Mouse (Mus musculus): Measurements from ENCODE around the gene Mbd3. TPM values are rescaled to one million over a fixed set of nuclear protein-coding genes. Genes with fewer than 3 reads are reported as not detected.

Mbd3 gene
- polyA plus RNA-seq, 1 experiment from 2014 or later = 51.0 TPM

DNA sequence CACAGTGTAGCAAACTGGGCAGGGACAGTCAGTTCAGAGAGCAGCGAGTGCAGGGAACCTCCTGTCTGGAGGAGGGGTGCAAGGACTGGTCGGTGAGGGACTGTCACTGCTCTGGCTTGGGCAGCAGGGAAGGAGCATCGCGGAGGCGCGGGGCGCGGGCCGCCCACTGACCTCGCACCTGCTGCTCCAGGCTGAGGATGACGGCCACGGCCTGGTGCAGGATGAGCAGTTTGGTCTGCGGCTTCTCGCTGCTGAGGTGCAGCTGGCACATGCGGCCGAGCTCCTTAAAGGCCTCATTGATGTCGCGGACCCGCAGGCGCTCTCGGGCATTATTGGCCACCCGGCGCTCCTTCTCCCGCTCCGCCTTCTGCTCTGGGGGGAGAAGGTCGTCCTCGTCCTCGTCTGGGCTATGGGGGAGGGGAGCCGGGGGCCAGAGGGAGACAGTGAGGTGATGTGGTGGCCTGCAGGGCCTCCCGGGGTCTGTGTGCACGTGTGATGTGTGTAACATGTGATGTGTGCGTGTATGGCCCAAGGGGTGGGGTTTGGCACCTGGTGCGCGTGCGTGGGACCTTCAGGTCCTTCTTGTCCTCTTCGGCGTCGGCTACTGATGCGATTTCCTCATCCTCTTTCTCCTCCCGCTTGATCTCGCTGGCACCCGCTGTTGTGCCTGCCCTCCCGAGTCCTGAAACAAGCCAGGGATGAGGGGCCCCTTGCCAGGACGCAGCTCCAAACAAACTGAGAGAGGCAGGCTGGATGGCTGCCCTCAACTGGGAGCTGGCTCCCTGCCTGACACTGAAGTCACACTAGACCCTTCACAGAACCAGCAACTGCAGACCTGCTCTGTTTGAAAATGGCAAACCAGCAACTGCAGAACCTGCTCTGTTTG lies 13.5 kb upstream of the Mbd3 start:
- Histone ChIP-seq H3K4me3 (ENCODE audit: low read depth, low read length) (no peak overlapping the region), H3K27ac (ENCODE audit: low read depth, low read length) (peak overlapping the region; percentile 21; the same call in 1 of the 2 replicates), H3K4me2 (replicated peaks; ENCODE audit: low read depth) (no peak overlapping the region), H3K27me3 (replicated peaks; ENCODE audit: control insufficient read depth, insufficient read depth, low read length) (no peaks in the 10 kb centered on the region), H3K36me3 (ENCODE audit: control insufficient read depth, insufficient read depth) (peaks cover 88% of the 10 kb centered on the region), H3K9me3 (ENCODE audit: control insufficient read depth) (no peaks in the 10 kb centered on the region), H3K4me1 (replicated peaks; ENCODE audit: control insufficient read depth, insufficient read depth, low read length) (no peaks in the 10 kb centered on the region; the same call in 1 of the 2 replicates), H3K9ac (ENCODE audit: low read depth, low read length) (no peak overlapping the region)
- WGBS = 75% methylated on average over 44 of the region's 44 CpGs
- ATAC-seq = no peak
- no peak for TF ChIP-seq CTCF (IDR thresholded peaks at IDR 0.05; ENCODE audit: low read depth)

GRCm38 (mm10) chr10:80407924-80408323 lies 8.6 kb upstream of the Mbd3 start:
- H3K27ac ChIP-seq (ENCODE audit: low read depth, low read length) = no peak overlapping the region
- no peaks in the 10 kb centered on the region for H3K9me3 ChIP-seq (ENCODE audit: control insufficient read depth)
- 41% methylated on average over 4 of the region's 4 CpGs for WGBS
- H3K4me3 ChIP-seq (ENCODE audit: low read depth, low read length) = no peak overlapping the region
- no peak for TF ChIP-seq CTCF (IDR thresholded peaks at IDR 0.05; ENCODE audit: low read depth)
- 0 out of 2 replicates have a peak, but pooled peaks cover 5% of the 10 kb centered on the region for H3K4me1 ChIP-seq (replicated peaks; ENCODE audit: control insufficient read depth, insufficient read depth, low read length)
- H3K9ac ChIP-seq (ENCODE audit: low read depth, low read length) = no peak overlapping the region
- H3K27me3 ChIP-seq (replicated peaks; ENCODE audit: control insufficient read depth, insufficient read depth, low read length) = no peaks in the 10 kb centered on the region
- no peak for ATAC-seq
- no peak overlapping the region for H3K4me2 ChIP-seq (replicated peaks; ENCODE audit: low read depth)
- peaks cover 47% of the 10 kb centered on the region for H3K36me3 ChIP-seq (ENCODE audit: control insufficient read depth, insufficient read depth)

DNA sequence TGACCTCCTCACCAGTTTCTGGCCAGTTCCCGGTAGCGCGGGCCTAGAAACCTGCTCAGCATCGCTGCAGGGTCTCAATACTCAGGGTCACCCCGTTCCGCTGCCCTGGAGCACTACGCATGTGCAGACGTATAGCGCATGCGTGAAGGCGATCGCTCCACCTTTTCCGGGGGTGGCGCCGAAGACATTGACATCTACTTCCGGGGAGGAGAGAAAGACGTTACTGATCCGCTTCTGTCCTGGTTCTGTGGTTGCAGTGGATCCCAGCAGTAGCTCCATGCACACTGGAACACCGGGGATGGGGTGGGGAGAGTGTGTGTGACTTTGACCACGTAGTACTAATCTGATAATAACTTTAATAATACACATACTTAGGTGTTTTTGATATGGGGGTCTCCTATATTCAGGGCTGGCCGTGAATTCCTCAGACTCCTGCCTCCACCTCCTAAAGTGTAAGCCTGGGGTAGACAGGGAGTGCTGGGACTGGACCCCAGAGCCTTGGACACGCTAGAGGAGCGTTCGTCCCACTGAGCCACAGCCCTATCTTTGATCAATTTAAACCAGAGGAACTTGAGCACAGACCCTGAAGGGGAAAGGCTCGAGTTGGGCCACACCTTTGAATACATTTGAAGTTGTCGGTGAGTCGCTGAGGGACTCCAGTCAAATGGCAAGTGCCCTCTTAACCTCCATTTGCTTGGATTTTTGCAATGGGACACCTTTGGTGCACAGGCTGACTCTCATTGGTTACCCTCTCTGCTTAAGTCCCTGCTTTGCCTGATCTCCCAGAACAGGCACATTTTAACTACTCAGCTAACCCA lies 7.5 kb upstream of the Mbd3 start, which contains the start of gene Uqcr11:
Gene Uqcr11 (minus strand): TSS at position 147 of the 818 bp plus-strand sequence.
- Histone ChIP-seq H3K27me3 (replicated peaks; ENCODE audit: control insufficient read depth, insufficient read depth, low read length) (no peaks in the 10 kb centered on the region), H3K9me3 (ENCODE audit: control insufficient read depth) (no peaks in the 10 kb centered on the region), H3K4me3 (ENCODE audit: low read depth, low read length) (peak within 1 kb of the TSS; percentile 83), H3K27ac (ENCODE audit: low read depth, low read length) (peak within 1 kb of the TSS; percentile 67), H3K4me2 (replicated peaks; ENCODE audit: low read depth) (peak within 1 kb of the TSS; percentile 87), H3K36me3 (ENCODE audit: control insufficient read depth, insufficient read depth) (peaks cover 45% of the 10 kb centered on the region), H3K4me1 (replicated peaks; ENCODE audit: control insufficient read depth, insufficient read depth, low read length) (0 out of 2 replicates have a peak, but pooled peaks cover 5% of the 10 kb centered on the region), H3K9ac (ENCODE audit: low read depth, low read length) (peak within 1 kb of the TSS; percentile 75)
- ATAC-seq = peak; percentile 60
- under 1% methylated on average over 27 of the region's 27 CpGs for WGBS
- TF ChIP-seq CTCF (IDR thresholded peaks at IDR 0.05; ENCODE audit: low read depth) = no peak

DNA sequence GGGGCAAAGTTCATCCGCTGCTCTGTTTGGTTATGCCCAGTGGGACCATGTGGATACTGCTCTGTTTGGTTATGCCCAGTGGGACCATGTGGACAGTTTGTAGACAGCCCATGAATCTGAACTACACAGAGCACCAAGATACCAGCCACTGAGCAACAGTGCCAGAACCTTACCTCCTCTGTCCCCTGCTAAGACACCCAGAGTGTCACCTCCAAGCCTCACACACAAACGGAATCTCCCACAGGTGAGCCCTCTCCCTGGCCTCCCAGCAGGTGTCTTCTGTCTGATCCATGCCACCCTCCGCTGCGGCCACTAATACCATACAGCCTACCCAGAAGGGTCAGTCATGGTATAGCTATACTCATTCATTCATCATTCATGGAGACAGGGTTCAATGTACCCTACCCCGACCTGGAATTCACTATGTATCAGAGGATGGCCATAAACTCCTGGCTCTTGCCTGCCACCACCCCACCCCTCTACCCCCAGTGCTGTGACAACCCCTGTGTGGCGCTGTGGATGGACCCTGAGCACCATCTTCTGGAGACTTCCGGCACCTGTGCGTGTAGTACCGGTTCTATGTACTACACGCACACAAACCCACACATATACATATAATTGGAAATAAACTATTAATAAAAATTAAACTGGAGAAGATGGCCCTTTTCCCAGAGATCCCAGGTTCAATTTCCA lies 6.3 kb upstream of the Mbd3 start:
- Histone ChIP-seq H3K4me1 (replicated peaks; ENCODE audit: control insufficient read depth, insufficient read depth, low read length) (0 out of 2 replicates have a peak, but pooled peaks cover 5% of the 10 kb centered on the region), H3K9me3 (ENCODE audit: control insufficient read depth) (no peaks in the 10 kb centered on the region), H3K4me3 (ENCODE audit: low read depth, low read length) (peak overlapping the region; percentile 83), H3K4me2 (replicated peaks; ENCODE audit: low read depth) (peak overlapping the region; percentile 87), H3K36me3 (ENCODE audit: control insufficient read depth, insufficient read depth) (peaks cover 42% of the 10 kb centered on the region), H3K9ac (ENCODE audit: low read depth, low read length) (peak overlapping the region; percentile 75), H3K27ac (ENCODE audit: low read depth, low read length) (no peak overlapping the region), H3K27me3 (replicated peaks; ENCODE audit: control insufficient read depth, insufficient read depth, low read length) (no peaks in the 10 kb centered on the region)
- ATAC-seq = peak; percentile 12; the same call in 1 of the 2 replicates
- peak; percentile 72 for TF ChIP-seq CTCF (IDR thresholded peaks at IDR 0.05; ENCODE audit: low read depth)
- WGBS = 39% methylated on average over 10 of the region's 10 CpGs

GRCm38 (mm10) chr10:80403044-80403692 lies 3.8 kb upstream of the Mbd3 start:
- no peak overlapping the region for H3K27ac ChIP-seq (ENCODE audit: low read depth, low read length)
- no peaks in the 10 kb centered on the region for H3K9me3 ChIP-seq (ENCODE audit: control insufficient read depth)
- H3K4me2 ChIP-seq (replicated peaks; ENCODE audit: low read depth) = no peak overlapping the region
- peak; percentile 70 for TF ChIP-seq CTCF (IDR thresholded peaks at IDR 0.05; ENCODE audit: low read depth)
- no peak overlapping the region for H3K9ac ChIP-seq (ENCODE audit: low read depth, low read length)
- no peaks in the 10 kb centered on the region for H3K27me3 ChIP-seq (replicated peaks; ENCODE audit: control insufficient read depth, insufficient read depth, low read length)
- H3K4me1 ChIP-seq (replicated peaks; ENCODE audit: control insufficient read depth, insufficient read depth, low read length) = peaks cover 5% of the 10 kb centered on the region; the same call in 1 of the 2 replicates
- peaks cover 27% of the 10 kb centered on the region for H3K36me3 ChIP-seq (ENCODE audit: control insufficient read depth, insufficient read depth)
- no peak for ATAC-seq
- WGBS = 84% methylated on average over 4 of the region's 4 CpGs
- H3K4me3 ChIP-seq (ENCODE audit: low read depth, low read length) = no peak overlapping the region
